Mouse (Mus musculus): ENCODE results near the gene Olfr744. TPM values are rescaled to one million over a fixed set of nuclear protein-coding genes. Genes with fewer than 3 reads are reported as not detected.
"Not testable (repeated sequence)": the region's sequence is repeated elsewhere in the genome, so short reads cannot be mapped to it uniquely, and the experiment has no call there.

Olfr744 gene
- polyA plus RNA-seq (2014; fragmentation: Nextera tagmentation; extraction: Ambion mirVana), result not detected in 2 replicates

GRCm38 (mm10) chr14:50614579-50614978 lies at the start of gene Olfr744:
Gene Olfr744, plus strand, starts transcription at chr14:50614879.
- no peak for DNase-seq (ENCODE audit: low spot score)
- Histone ChIP-seq H3K9me3 (ENCODE audit: control insufficient read depth, low read length) (no peaks in the 10 kb centered on the region), H3K9ac (ENCODE audit: low read length) (no peak within 1 kb of the TSS), H3K36me3 (ENCODE audit: control insufficient read depth, insufficient read depth, low read length) (no peaks in the 10 kb centered on the region), H3K27ac (replicated peaks; ENCODE audit: low read depth, low read length) (no peak within 1 kb of the TSS), H3K27me3 (ENCODE audit: control insufficient read depth, insufficient read depth, low read length) (no peaks in the 10 kb centered on the region), H3K4me3 (ENCODE audit: low read depth, low read length) (no peak within 1 kb of the TSS), H3K4me1 (ENCODE audit: control insufficient read depth, insufficient read depth, low read length) (no peaks in the 10 kb centered on the region), H3K4me2 (ENCODE audit: low read depth, severe bottlenecking) (no peak within 1 kb of the TSS)
- ATAC-seq (ENCODE audit: insufficient number of reproducible peaks, low FRiP score, low TSS enrichment, low read depth), result no peak
- 82% methylated on average over 2 of the region's 2 CpGs for WGBS

- WGBS, result 83% methylated on average over 1 of the region's 1 CpGs
Observed at GRCm38 (mm10) chr14:50573056-50573455, 41.6 kb upstream of the Olfr744 start.

GRCm38 (mm10) chr14:50639088-50639487 lies 24.4 kb downstream of the Olfr744 start, which contains the start of gene Olfr745:
Gene Olfr745, plus strand, starts transcription at chr14:50639388.
- Histone ChIP-seq H3K4me3 (ENCODE audit: low read depth, low read length) (no peak within 1 kb of the TSS), H3K9me3 (ENCODE audit: control insufficient read depth, low read length) (no peaks in the 10 kb centered on the region), H3K27ac (replicated peaks; ENCODE audit: low read depth, low read length) (no peak within 1 kb of the TSS), H3K4me2 (ENCODE audit: low read depth, severe bottlenecking) (no peak within 1 kb of the TSS), H3K27me3 (ENCODE audit: control insufficient read depth, insufficient read depth, low read length) (no peaks in the 10 kb centered on the region), H3K4me1 (ENCODE audit: control insufficient read depth, insufficient read depth, low read length) (no peaks in the 10 kb centered on the region), H3K36me3 (ENCODE audit: control insufficient read depth, insufficient read depth, low read length) (no peaks in the 10 kb centered on the region), H3K9ac (ENCODE audit: low read length) (no peak within 1 kb of the TSS)
- ATAC-seq (ENCODE audit: insufficient number of reproducible peaks, low FRiP score, low TSS enrichment, low read depth) (no peak), DNase-seq (ENCODE audit: low spot score) (no peak)
- 83% methylated on average over 2 of the region's 2 CpGs for WGBS

More at GRCm38 (mm10) chr14:50573056-50573455, 41.6 kb upstream of the Olfr744 start:
- not testable (repeated sequence) for H3K9me3 ChIP-seq (ENCODE audit: control insufficient read depth, low read length); ATAC-seq (ENCODE audit: insufficient number of reproducible peaks, low FRiP score, low TSS enrichment, low read depth); H3K9ac ChIP-seq (ENCODE audit: low read length); H3K27me3 ChIP-seq (ENCODE audit: control insufficient read depth, insufficient read depth, low read length); DNase-seq (ENCODE audit: low spot score); H3K36me3 ChIP-seq (ENCODE audit: control insufficient read depth, insufficient read depth, low read length); H3K4me2 ChIP-seq (ENCODE audit: low read depth, severe bottlenecking); H3K4me3 ChIP-seq (ENCODE audit: low read depth, low read length); H3K4me1 ChIP-seq (ENCODE audit: control insufficient read depth, insufficient read depth, low read length); H3K27ac ChIP-seq (replicated peaks; ENCODE audit: low read depth, low read length)

- no peak for DNase-seq (ENCODE audit: low spot score)
- Histone ChIP-seq H3K4me1 (ENCODE audit: control insufficient read depth, insufficient read depth, low read length) (no peaks in the 10 kb centered on the region), H3K4me3 (ENCODE audit: low read depth, low read length) (no peak within 1 kb of the TSS), H3K9me3 (ENCODE audit: control insufficient read depth, low read length) (no peaks in the 10 kb centered on the region), H3K36me3 (ENCODE audit: control insufficient read depth, insufficient read depth, low read length) (no peaks in the 10 kb centered on the region), H3K4me2 (ENCODE audit: low read depth, severe bottlenecking) (no peak within 1 kb of the TSS), H3K9ac (ENCODE audit: low read length) (no peak within 1 kb of the TSS), H3K27me3 (ENCODE audit: control insufficient read depth, insufficient read depth, low read length) (no peaks in the 10 kb centered on the region), H3K27ac (replicated peaks; ENCODE audit: low read depth, low read length) (no peak within 1 kb of the TSS)
- no peak for ATAC-seq (ENCODE audit: insufficient number of reproducible peaks, low FRiP score, low TSS enrichment, low read depth)
Observed at GRCm38 (mm10) chr14:50646783-50647182, 32.1 kb downstream of the Olfr744 start, which contains the start of gene Olfr746. Gene Olfr746, plus strand, starts transcription at chr14:50647083.

Other genes starting within 250 kb of the Olfr744 start
- gene Olfr736, start 233.7 kb upstream of the Olfr744 start, polyA plus RNA-seq (2014; fragmentation: Nextera tagmentation; extraction: Ambion mirVana), result not detected in 2 replicates
- gene Olfr738, start 207.3 kb upstream of the Olfr744 start, polyA plus RNA-seq (2014; fragmentation: Nextera tagmentation; extraction: Ambion mirVana), result not detected in 2 replicates
- gene Olfr739, start 196.3 kb upstream of the Olfr744 start, polyA plus RNA-seq (2014; fragmentation: Nextera tagmentation; extraction: Ambion mirVana), result not detected in 2 replicates
- gene Olfr740, start 169.3 kb upstream of the Olfr744 start, polyA plus RNA-seq (2014; fragmentation: Nextera tagmentation; extraction: Ambion mirVana), result not detected in 2 replicates
- gene Olfr741, start 142.1 kb upstream of the Olfr744 start, polyA plus RNA-seq (2014; fragmentation: Nextera tagmentation; extraction: Ambion mirVana), result not detected in 2 replicates
- gene Olfr742, start 111.3 kb upstream of the Olfr744 start, polyA plus RNA-seq (2014; fragmentation: Nextera tagmentation; extraction: Ambion mirVana), result not detected in 2 replicates
- not detected in 2 replicates for gene Olfr743, start 93.0 kb upstream of the Olfr744 start, polyA plus RNA-seq (2014; fragmentation: Nextera tagmentation; extraction: Ambion mirVana)
- not detected in 2 replicates for gene Olfr745, start 24.5 kb downstream of the Olfr744 start, polyA plus RNA-seq (2014; fragmentation: Nextera tagmentation; extraction: Ambion mirVana)
- not detected in 2 replicates for gene Olfr746, start 32.2 kb downstream of the Olfr744 start, polyA plus RNA-seq (2014; fragmentation: Nextera tagmentation; extraction: Ambion mirVana)
- not detected in 2 replicates for gene Olfr747, start 78.3 kb downstream of the Olfr744 start, polyA plus RNA-seq (2014; fragmentation: Nextera tagmentation; extraction: Ambion mirVana)
- gene Olfr748, start 92.5 kb downstream of the Olfr744 start, polyA plus RNA-seq (2014; fragmentation: Nextera tagmentation; extraction: Ambion mirVana), result not detected in 2 replicates
- not detected in 2 replicates for gene Olfr749, start 130.2 kb downstream of the Olfr744 start, polyA plus RNA-seq (2014; fragmentation: Nextera tagmentation; extraction: Ambion mirVana)
- gene Ttc5, start 170.6 kb downstream of the Olfr744 start, polyA plus RNA-seq (2014; fragmentation: Nextera tagmentation; extraction: Ambion mirVana), result 79.5 and 85.3 TPM in 2 replicates
- gene Ccnb1ip1, start 192.9 kb downstream of the Olfr744 start, polyA plus RNA-seq (2014; fragmentation: Nextera tagmentation; extraction: Ambion mirVana), result not detected in 2 replicates
- 71.6 and 79.9 TPM in 2 replicates for gene Parp2, start 193.0 kb downstream of the Olfr744 start, polyA plus RNA-seq (2014; fragmentation: Nextera tagmentation; extraction: Ambion mirVana)